Mouse (Mus musculus) subcutaneous adipose tissue, adult 2 months (tissue): ENCODE results near the gene Acvr1. TPM values are rescaled to one million over a fixed set of nuclear protein-coding genes. Genes with fewer than 3 reads are reported as not detected.

Experiments used
- polyA plus RNA-seq: library from polyadenylated mRNA; depleted of rRNA; stranded (reverse); fragments of >200 nt; gene quantifications from 2 replicates; pipeline ENCODE4 v1.2.3, GENCODE M21; 2012; ENCODE audit warnings: low replicate concordance; rRNA removed

Gene Acvr1
- 11.5 and 11.8 TPM in 2 replicates for polyA plus RNA-seq

GRCm38 (mm10) chr2:58567066-58567810, at the start of gene Acvr1, which contains the start of gene Upp2:
TSS of gene Acvr1 (minus strand) at chr2:58567157.
TSS of gene Upp2 (plus strand) at chr2:58567298.

GRCm38 (mm10) chr2:58469816-58470215, 97.1 kb downstream of the Acvr1 start, which contains the start of gene Gm17409:
TSS of gene Gm17409 (plus strand) at chr2:58470116.

GRCm38 (mm10) chr2:58357414-58358131, 209.4 kb downstream of the Acvr1 start, which contains the start of gene Acvr1c:
TSS of gene Acvr1c (minus strand) at chr2:58357895.

Other genes starting within 250 kb of the Acvr1 start
- gene Acvr1c, start 209.3 kb downstream of the Acvr1 start, polyA plus RNA-seq = 10.3 and 25.8 TPM in 2 replicates
- gene Gm17409, start 97.0 kb downstream of the Acvr1 start, polyA plus RNA-seq = not detected in 2 replicates
- gene Upp2, start 141 bp upstream of the Acvr1 start, polyA plus RNA-seq = 5.5 and 9.6 TPM in 2 replicates